In the genomic region with DNA sequence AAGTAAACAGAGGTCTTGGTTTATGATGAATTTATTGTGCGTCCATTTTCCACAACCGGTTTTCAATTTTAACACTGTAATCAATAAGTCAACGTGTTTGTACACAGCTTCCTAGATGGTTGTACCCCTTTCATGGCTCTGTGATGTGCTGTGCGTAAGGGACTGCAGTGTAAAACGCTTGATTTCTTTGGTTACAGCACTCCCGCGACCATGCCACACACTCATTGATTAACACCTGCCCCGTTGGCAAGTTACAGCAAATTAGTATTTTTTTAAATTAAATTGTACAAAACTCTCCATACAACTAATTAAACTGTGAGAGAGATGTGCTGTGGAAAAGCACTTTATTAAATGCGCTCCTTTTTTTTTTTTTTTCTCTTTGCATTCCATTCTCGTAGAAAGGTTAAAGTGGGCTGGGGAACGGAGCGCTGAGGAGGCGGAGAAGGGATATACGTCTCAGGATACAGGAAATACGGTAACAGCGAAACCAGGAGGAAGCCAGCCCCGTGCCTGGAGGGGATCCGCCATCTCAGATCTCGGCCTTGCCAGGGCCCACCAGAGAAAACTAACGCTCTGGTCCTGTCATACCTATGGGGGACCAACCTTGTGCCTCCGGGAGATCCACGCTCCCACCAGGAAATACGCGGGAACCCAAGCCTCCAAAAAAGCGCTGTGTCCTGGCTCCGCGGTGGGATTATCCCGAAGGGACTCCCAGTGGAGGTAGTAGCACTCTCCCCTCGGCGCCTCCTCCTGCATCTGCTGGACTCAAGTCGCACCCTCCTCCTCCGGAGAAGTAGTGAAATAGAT, we compare ENCODE assay signal across 8 mouse cellular contexts. TPM values are rescaled to one million over a fixed set of nuclear protein-coding genes. Genes with fewer than 3 reads are reported as not detected.
DNase-seq lines count a peak whose midpoint lies in the region; ATAC-seq lines count a peak whose summit lies in the region.

Nbdy (plus strand) TSS at position 481 of the 807 bp plus-strand sequence.

- ATAC-seq in intestine, embryonic 14.5 days (replicated peaks; ENCODE audit: low FRiP score, low TSS enrichment, low read depth) = peak; percentile 92
- ATAC-seq in megakaryocyte, adult 5-6 weeks (ENCODE audit: poor library complexity, severe bottlenecking) = peak; percentile 95

- H3K4me2 ChIP-seq in intestine, embryonic 14.5 days (ENCODE audit: low read length) = peak within 1 kb of the TSS; percentile 56

- no peaks in the 10 kb centered on the region for H3K27me3 ChIP-seq in intestine, embryonic 14.5 days (replicated peaks; ENCODE audit: control insufficient read depth, insufficient read depth, low read length)

- intact Hi-C loops in gastrocnemius, postnatal 36 days (cut with DNase I) = no loop called here

- H3K36me3 ChIP-seq in intestine, embryonic 14.5 days (ENCODE audit: control insufficient read depth, insufficient read depth, low read length) = no peaks in the 10 kb centered on the region

- H3K9ac ChIP-seq in intestine, embryonic 14.5 days (ENCODE audit: low read length) = peak within 1 kb of the TSS; percentile 69

- WGBS in intestine, embryonic 14.5 days = 8% methylated on average over 31 of the region's 32 CpGs

- H3K4me3 ChIP-seq in intestine, embryonic 14.5 days (ENCODE audit: low read depth, low read length) = peak within 1 kb of the TSS; percentile 48

- peak within 1 kb of the TSS; percentile 66 for H3K27ac ChIP-seq in intestine, embryonic 14.5 days (ENCODE audit: low read depth)

- no peaks in the 10 kb centered on the region for H3K9me3 ChIP-seq in intestine, embryonic 14.5 days (ENCODE audit: control insufficient read depth, low read length)

- no peaks in the 10 kb centered on the region for H3K4me1 ChIP-seq in intestine, embryonic 14.5 days (replicated peaks; ENCODE audit: control insufficient read depth, insufficient read depth, low read length)

- DNase-seq in adrenal gland, adult 8-10 months = peak; percentile 26
- peak; percentile 40 for DNase-seq in embryo, embryonic 11.5 days (ENCODE audit: low read depth, low spot score)
- peak; percentile 11 to 23 for DNase-seq in gastrocnemius, postnatal 36 days
- DNase-seq in intestine, embryonic 14.5 days (ENCODE audit: low spot score) = peak; percentile 85
- DNase-seq in left cerebral cortex, adult 9 months (ENCODE audit: low spot score in 2 of 2) = peak; percentile 14 to 47
- DNase-seq in right cerebral cortex, adult 18-20 months = peak; percentile 43
- DNase-seq in urinary bladder, postnatal 25 days (ENCODE audit: low spot score) = peak; percentile 24

RNA-seq across cellular contexts. Expression of gene Nbdy, which starts in this region (rescaled TPM):
- 10 to 100 TPM; 65.7 to 76.0 (median 67.6) TPM for total RNA-seq in adrenal gland, adult 8-10 months (2022)
- total RNA-seq in gastrocnemius, postnatal 36 days (2021) = 10 to 100 TPM; 19.6 to 21.6 TPM
- 96.0 and 101 TPM in 2 replicates for polyA plus RNA-seq in intestine, embryonic 14.5 days (2014; fragmentation: Nextera tagmentation; extraction: Ambion mirVana)
- 25.7 and 28.1 TPM in 2 replicates for total RNA-seq in megakaryocyte, adult 5-6 weeks (2015)
- total RNA-seq in megakaryocyte, adult 5-6 weeks (2017) = 21.8 and 25.4 TPM in 2 replicates

Comparison
In these comparisons a context has a peak if more than half of its experiments do, and no peak if none do; other contexts are left out.
1. Peak in every context shown above with its lines: DNase-seq, ATAC-seq, H3K4me3 ChIP-seq and H3K27ac ChIP-seq.
2. DNase-seq: peak in every context shown above with its lines; median percentile 85 in intestine, embryonic 14.5 days; 43 in right cerebral cortex, adult 18-20 months; 40 in embryo, embryonic 11.5 days; 30 in left cerebral cortex, adult 9 months; 26 in adrenal gland, adult 8-10 months; 24 in urinary bladder, postnatal 25 days; 17 in gastrocnemius, postnatal 36 days.